Mouse (Mus musculus): ENCODE data around the gene Ganc. TPM values are rescaled to one million over a fixed set of nuclear protein-coding genes. Genes with fewer than 3 reads are reported as not detected.

The Ganc gene
- polyA plus RNA-seq, 1 experiment from 2014 or later = 10.0 TPM

DNA sequence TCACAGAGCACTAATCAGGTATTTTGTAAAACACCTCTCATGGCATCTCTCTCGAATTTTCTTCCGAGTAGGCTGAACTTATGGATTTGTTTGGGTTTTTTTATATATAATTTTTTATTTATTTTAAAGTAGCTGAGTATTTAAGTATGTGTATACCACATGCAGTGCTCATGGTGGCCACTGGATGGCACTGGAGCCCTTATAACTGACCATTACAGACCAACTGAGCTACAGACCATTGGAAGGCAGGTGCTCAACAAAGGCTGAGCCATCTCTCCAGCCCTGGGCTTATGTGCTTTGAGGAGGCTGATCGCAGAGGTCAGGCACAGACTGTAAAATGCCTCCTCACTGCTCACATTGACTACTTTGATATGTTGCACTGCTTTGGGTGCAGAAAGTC, 74.9 kb downstream of the Ganc start:
- Histone ChIP-seq H3K36me3 (no peaks in the 10 kb centered on the region), H3K27ac (replicated peaks) (no peak overlapping the region), H3K9ac (replicated peaks) (no peak overlapping the region), H3K9me3 (no peaks in the 10 kb centered on the region), H3K4me1 (peaks cover 12% of the 10 kb centered on the region), H3K27me3 (no peaks in the 10 kb centered on the region), H3K4me2 (replicated peaks) (no peak overlapping the region), H3K4me3 (no peak overlapping the region)
- ATAC-seq (ENCODE audit: low FRiP score, low read depth) = 0 out of 2 replicates have a peak, but pooled peaks have one; percentile 34
- WGBS = 56% methylated on average over 3 of the region's 3 CpGs

DNA sequence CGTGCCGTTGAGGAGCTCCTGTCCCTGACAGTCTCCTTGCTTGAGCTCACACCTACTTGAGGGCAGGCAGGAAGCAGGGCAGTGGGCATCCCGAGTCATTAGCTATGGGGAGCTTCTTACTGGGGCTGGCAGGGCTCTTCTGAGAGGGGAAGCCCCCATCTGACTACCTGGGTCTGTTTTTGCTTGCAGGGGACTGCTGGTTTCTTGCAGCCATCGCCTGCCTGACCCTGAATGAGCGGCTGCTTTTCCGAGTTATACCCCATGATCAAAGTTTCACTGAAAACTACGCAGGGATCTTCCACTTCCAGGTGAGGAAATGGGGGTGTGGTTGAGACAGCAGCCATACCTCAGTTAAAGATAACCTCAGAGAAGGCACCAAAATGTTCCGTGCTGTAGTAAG, 78.2 kb downstream of the Ganc start:
- Histone ChIP-seq H3K4me1 (peaks cover 2% of the 10 kb centered on the region), H3K9me3 (no peaks in the 10 kb centered on the region), H3K27me3 (no peaks in the 10 kb centered on the region), H3K27ac (replicated peaks) (no peak overlapping the region), H3K4me2 (replicated peaks) (no peak overlapping the region), H3K4me3 (no peak overlapping the region), H3K9ac (replicated peaks) (no peak overlapping the region), H3K36me3 (no peaks in the 10 kb centered on the region)
- WGBS = 87% methylated on average over 8 of the region's 8 CpGs
- ATAC-seq (ENCODE audit: low FRiP score, low read depth) = no peak

DNA sequence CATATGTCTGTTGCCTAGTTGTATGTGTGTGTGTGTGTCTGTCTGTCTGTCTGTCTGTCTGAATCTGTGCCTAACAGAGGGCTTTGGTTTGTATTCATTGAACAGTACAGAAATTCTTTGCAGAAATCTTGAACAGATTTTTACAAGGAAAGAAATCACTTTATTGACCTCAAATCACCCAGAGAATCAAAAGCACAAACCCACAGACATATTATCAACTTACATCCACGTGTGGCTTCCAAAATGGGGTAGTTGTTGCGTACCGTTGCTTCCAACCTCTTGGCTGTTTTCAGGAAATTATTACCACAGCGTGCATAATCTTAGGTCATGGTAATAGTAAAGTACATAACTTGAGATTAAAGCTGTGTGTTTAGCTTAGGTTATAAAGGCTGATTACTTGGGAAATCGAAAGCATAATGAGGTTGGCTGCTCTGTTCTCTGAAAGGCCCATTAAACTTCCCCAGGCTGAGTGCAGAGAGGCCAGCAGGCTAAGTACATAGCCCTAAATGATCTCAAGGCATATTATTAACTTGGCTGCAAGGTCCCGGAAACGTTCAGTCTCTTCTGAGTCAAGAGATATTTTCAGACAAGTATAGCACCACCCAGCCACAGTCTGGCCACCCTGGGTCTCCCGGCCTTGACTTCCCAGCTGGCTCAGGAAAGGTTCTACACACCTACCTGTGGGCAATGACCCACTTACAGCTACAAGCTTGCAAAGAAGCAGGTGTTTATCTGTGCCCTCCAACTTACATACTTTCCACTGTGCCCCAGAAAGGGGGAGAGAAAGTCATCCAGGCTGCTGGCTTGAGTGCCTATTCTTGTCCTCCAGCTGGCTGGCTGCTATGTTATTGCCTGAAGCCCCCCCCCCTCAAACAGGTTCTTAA, 79.1 kb downstream of the Ganc start:
- Histone ChIP-seq H3K27me3 (no peaks in the 10 kb centered on the region), H3K27ac (replicated peaks) (no peak overlapping the region), H3K4me1 (no peaks in the 10 kb centered on the region), H3K9ac (replicated peaks) (no peak overlapping the region), H3K9me3 (no peaks in the 10 kb centered on the region), H3K4me2 (replicated peaks) (no peak overlapping the region), H3K4me3 (no peak overlapping the region), H3K36me3 (no peaks in the 10 kb centered on the region)
- no peak for ATAC-seq (ENCODE audit: low FRiP score, low read depth)
- 85% methylated on average over 8 of the region's 8 CpGs for WGBS

DNA sequence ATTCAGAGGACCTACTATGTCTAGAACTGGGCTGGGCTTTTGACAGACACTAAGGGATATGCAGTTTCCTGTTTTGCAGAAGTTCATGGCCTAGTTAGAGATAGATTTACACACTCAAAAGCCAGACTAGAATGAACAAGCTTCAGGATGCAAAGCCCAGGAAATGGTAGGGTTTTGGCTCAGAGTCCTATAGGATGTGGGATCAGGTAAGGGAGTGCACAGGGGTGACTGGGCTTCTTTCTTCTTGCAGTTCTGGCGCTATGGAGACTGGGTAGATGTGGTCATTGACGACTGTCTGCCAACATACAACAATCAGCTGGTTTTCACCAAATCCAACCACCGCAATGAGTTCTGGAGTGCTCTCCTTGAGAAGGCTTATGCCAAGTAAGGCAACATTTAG, 80.5 kb downstream of the Ganc start:
- WGBS = 84% methylated on average over 3 of the region's 3 CpGs

DNA sequence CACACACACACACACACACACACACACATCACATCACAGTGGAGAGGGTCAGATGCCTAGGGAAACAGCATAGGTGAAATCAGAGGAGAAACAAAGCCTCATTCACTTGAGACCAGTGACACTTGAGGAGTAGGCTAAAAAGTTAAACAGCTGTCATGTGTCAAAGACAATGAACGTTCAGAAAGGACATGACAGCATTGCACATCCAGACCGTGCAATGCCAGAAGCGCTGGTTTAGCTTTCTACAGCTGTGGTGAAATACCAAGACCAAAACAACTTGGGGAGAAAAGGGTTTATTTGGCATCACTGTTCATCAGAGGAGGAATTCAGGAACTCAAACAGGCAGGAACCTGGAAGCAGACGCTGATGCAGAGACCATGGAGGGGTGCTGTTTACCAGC, 89.6 kb downstream of the Ganc start:
- no peak overlapping the region for H3K4me3 ChIP-seq
- no peaks in the 10 kb centered on the region for H3K4me1 ChIP-seq
- no peaks in the 10 kb centered on the region for H3K36me3 ChIP-seq
- no peak overlapping the region for H3K9ac ChIP-seq (replicated peaks)
- H3K27ac ChIP-seq (replicated peaks) = no peak overlapping the region
- no peak for ATAC-seq (ENCODE audit: low FRiP score, low read depth)
- H3K9me3 ChIP-seq = no peaks in the 10 kb centered on the region
- 74% methylated on average over 4 of the region's 4 CpGs for WGBS
- no peaks in the 10 kb centered on the region for H3K27me3 ChIP-seq
- H3K4me2 ChIP-seq (replicated peaks) = no peak overlapping the region

More for the DNA sequence above, 80.5 kb downstream of the Ganc start:
- Histone ChIP-seq H3K4me1 (no peaks in the 10 kb centered on the region), H3K27me3 (no peaks in the 10 kb centered on the region), H3K36me3 (no peaks in the 10 kb centered on the region), H3K9me3 (no peaks in the 10 kb centered on the region), H3K27ac (replicated peaks) (no peak overlapping the region), H3K4me3 (no peak overlapping the region), H3K9ac (replicated peaks) (no peak overlapping the region), H3K4me2 (replicated peaks) (no peak overlapping the region)
- no peak for ATAC-seq (ENCODE audit: low FRiP score, low read depth)

DNA sequence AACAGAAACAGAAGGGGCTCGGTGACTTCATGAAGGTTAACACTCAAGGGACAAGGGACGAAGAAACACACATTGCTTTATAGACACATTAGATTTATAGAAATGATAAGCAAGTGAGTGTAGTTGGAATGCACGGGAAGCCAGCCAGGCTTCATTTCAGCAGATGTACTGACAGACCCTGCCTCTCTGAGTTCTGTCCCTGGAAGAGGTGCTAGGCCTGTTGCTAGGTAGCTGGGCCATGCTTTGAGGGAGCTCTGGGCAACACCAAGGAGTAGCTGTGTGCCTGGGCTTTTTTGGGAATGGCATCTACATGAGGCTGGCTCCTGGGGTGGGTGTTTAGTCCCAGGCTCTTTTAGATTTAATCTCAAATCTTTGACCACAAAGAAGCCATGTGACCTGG, 92.8 kb downstream of the Ganc start:
- Histone ChIP-seq H3K4me1 (peaks cover 4% of the 10 kb centered on the region; the same call in 1 of the 2 replicates), H3K36me3 (no peaks in the 10 kb centered on the region), H3K9ac (replicated peaks) (no peak overlapping the region), H3K27ac (replicated peaks) (no peak overlapping the region), H3K27me3 (no peaks in the 10 kb centered on the region), H3K4me3 (no peak overlapping the region), H3K9me3 (no peaks in the 10 kb centered on the region), H3K4me2 (replicated peaks) (no peak overlapping the region)
- ATAC-seq (ENCODE audit: low FRiP score, low read depth) = no peak
- 84% methylated on average over 3 of the region's 3 CpGs for WGBS

- H3K9ac ChIP-seq (replicated peaks) = no peak overlapping the region
- no peak for ATAC-seq (ENCODE audit: low FRiP score, low read depth)
- H3K4me1 ChIP-seq = peaks cover 7% of the 10 kb centered on the region; the same call in 1 of the 2 replicates
- no peaks in the 10 kb centered on the region for H3K9me3 ChIP-seq
- 83% methylated on average over 6 of the region's 6 CpGs for WGBS
- no peak overlapping the region for H3K4me2 ChIP-seq (replicated peaks)
- H3K36me3 ChIP-seq = peaks cover 7% of the 10 kb centered on the region; the same call in 1 of the 2 replicates
- H3K27ac ChIP-seq (replicated peaks) = no peak overlapping the region
- H3K4me3 ChIP-seq = no peak overlapping the region
- H3K27me3 ChIP-seq = no peaks in the 10 kb centered on the region
These were observed 96.3 kb downstream of the Ganc start for GRCm38 (mm10) chr2:120499971-120500471.

- no peaks in the 10 kb centered on the region for H3K9me3 ChIP-seq
- no peaks in the 10 kb centered on the region for H3K27me3 ChIP-seq
- ATAC-seq (ENCODE audit: low FRiP score, low read depth) = no peak
- H3K36me3 ChIP-seq = peaks cover 16% of the 10 kb centered on the region
- 41% methylated on average over 17 of the region's 17 CpGs for WGBS
- H3K4me1 ChIP-seq = peaks cover 7% of the 10 kb centered on the region; the same call in 1 of the 2 replicates
- H3K4me2 ChIP-seq (replicated peaks) = no peak overlapping the region
- H3K4me3 ChIP-seq = no peak overlapping the region
- H3K27ac ChIP-seq (replicated peaks) = no peak overlapping the region
- H3K9ac ChIP-seq (replicated peaks) = no peak overlapping the region
These were observed 97.6 kb downstream of the Ganc start for GRCm38 (mm10) chr2:120501136-120501918.

DNA sequence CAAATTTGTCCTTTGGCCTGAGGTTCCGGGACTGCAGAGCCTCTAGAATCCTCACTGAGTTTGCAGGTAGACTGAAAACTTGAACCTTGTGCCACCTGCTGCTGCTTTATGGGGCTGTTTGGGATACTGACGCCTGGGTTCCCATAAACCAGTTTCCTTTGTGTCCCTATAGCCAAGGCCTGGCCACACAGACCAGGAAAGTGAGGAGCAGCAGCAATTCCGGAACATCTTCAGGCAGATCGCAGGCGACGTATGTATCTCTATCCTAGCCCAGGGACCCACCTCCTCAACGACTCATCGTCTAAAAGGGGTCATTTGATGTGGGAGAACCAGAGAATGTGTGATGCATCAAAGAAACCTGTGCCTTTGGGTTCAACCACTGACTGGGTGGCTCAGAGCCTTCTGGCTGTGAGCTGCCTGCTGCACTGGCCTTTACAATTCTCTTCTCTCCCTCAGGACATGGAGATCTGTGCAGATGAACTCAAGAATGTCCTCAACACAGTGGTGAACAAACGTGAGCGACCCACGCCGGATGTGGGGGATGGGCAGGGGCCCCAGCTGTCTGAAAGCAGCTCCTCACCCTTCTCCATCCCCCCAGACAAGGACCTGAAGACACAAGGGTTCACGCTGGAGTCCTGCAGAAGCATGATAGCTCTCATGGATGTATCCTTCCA, 98.4 kb downstream of the Ganc start:
- no peak overlapping the region for H3K4me2 ChIP-seq (replicated peaks)
- no peak for ATAC-seq (ENCODE audit: low FRiP score, low read depth)
- peaks cover 7% of the 10 kb centered on the region; the same call in 1 of the 2 replicates for H3K4me1 ChIP-seq
- H3K9me3 ChIP-seq = no peaks in the 10 kb centered on the region
- 73% methylated on average over 13 of the region's 13 CpGs for WGBS
- no peaks in the 10 kb centered on the region for H3K27me3 ChIP-seq
- no peak overlapping the region for H3K4me3 ChIP-seq
- no peak overlapping the region for H3K27ac ChIP-seq (replicated peaks)
- H3K36me3 ChIP-seq = peaks cover 19% of the 10 kb centered on the region
- H3K9ac ChIP-seq (replicated peaks) = no peak overlapping the region

DNA sequence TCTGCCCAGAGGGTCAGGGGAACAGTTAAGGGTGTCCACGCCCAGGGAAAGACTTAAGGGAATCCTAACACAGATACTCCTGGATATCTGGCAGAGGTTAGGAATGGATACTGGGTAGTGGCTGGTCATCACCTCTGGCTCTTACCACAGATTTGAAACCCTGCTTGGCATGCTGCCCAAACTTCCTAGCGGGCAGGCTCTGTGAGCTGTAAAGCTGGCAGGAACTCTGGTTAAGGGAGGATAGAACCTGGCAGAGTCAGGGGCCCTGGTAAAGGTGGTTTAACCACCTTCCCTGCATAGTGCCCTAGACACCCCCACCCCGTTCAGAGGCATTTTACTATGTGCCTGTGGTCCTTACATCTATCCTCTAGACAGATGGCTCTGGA, 98.9 kb downstream of the Ganc start:
- Histone ChIP-seq H3K9ac (replicated peaks) (no peak overlapping the region), H3K4me1 (peaks cover 7% of the 10 kb centered on the region; the same call in 1 of the 2 replicates), H3K27me3 (no peaks in the 10 kb centered on the region), H3K4me2 (replicated peaks) (no peak overlapping the region), H3K4me3 (no peak overlapping the region), H3K9me3 (no peaks in the 10 kb centered on the region), H3K27ac (replicated peaks) (no peak overlapping the region), H3K36me3 (peaks cover 19% of the 10 kb centered on the region)
- ATAC-seq (ENCODE audit: low FRiP score, low read depth) = no peak
- WGBS = 88% methylated on average over 3 of the region's 3 CpGs

DNA sequence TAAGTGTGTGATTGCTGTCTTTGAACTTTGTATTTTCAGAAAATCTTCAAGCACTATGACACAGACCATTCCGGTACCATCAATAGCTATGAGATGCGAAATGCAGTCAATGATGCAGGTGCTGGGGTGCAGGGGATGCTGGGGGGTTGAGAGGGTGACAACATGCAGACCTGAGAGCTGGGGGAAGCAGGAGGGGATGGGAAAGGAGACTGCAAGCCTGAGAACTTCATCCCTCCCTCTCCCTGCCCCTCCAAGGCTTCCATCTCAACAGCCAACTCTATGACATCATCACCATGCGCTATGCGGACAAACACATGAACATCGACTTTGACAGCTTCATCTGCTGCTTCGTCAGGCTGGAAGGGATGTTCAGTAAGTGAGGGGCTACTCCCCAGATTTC, 99.4 kb downstream of the Ganc start:
- Histone ChIP-seq H3K4me3 (no peak overlapping the region), H3K9me3 (no peaks in the 10 kb centered on the region), H3K27ac (replicated peaks) (no peak overlapping the region), H3K36me3 (peaks cover 22% of the 10 kb centered on the region), H3K4me2 (replicated peaks) (no peak overlapping the region), H3K27me3 (no peaks in the 10 kb centered on the region), H3K9ac (replicated peaks) (no peak overlapping the region), H3K4me1 (peaks cover 7% of the 10 kb centered on the region; the same call in 1 of the 2 replicates)
- WGBS = 95% methylated on average over 6 of the region's 6 CpGs
- ATAC-seq (ENCODE audit: low FRiP score, low read depth) = no peak

Data from midbrain, embryonic 12.5 days (tissue).